Mouse (Mus musculus) liver, adult 2 months (tissue): ENCODE measurements around the gene Ror1.

ENCODE experiments used
- CTCF ChIP-seq: fragments of 200-500 bp; IDR thresholded peaks from 2 replicates; pipeline ENCODE4 v1.5.1; 2011; ENCODE audit warnings: low read depth, low read length, control low read depth
- POLR2A ChIP-seq: fragments of 200-500 bp; IDR thresholded peaks from 2 replicates; pipeline ENCODE4 v1.6.1; 2011; ENCODE audit warnings: low read length, control low read depth; ENCODE audit not compliant: insufficient read depth; ENCODE audit errors: extremely low read depth

- TF ChIP-seq CTCF (no peak), POLR2A (no peak)
These were observed 108.1 kb downstream of the Ror1 start for GRCm38 (mm10) chr4:100203688-100204087.
